Mouse (Mus musculus): ENCODE results near the gene Ccn2. TPM values are rescaled to one million over a fixed set of nuclear protein-coding genes. Genes with fewer than 3 reads are reported as not detected.
A peak's percentile ranks its signal among the peaks of the same experiment; 100 is the strongest.

Ccn2 gene
- polyA plus RNA-seq, 1 experiment: 32.8 TPM

- no peak overlapping the region for H3K4me3 ChIP-seq (ENCODE audit: control insufficient read depth, low read depth, low read length)
- no peaks in the 10 kb centered on the region for H3K36me3 ChIP-seq (ENCODE audit: control insufficient read depth, insufficient read depth, low read length)
- no peaks in the 10 kb centered on the region for H3K27me3 ChIP-seq (ENCODE audit: control insufficient read depth, insufficient read depth, low read length)
- no peaks in the 10 kb centered on the region for H3K4me1 ChIP-seq (ENCODE audit: control insufficient read depth, insufficient read depth, low read length)
- TF ChIP-seq CTCF (IDR thresholded peaks at IDR 0.05; ENCODE audit: control insufficient read depth, insufficient read depth, insufficient replicate concordance, low read depth, low read length) (no peak), POLR2A (IDR thresholded peaks at IDR 0.05; ENCODE audit: control insufficient read depth, low read depth, low read length) (no peak)
- H3K27ac ChIP-seq (ENCODE audit: control insufficient read depth, insufficient read depth, low read depth, low read length): no peak overlapping the region
Measured at GRCm38 (mm10) chr10:24573484-24573883, 21.8 kb upstream of the Ccn2 start.

GRCm38 (mm10) chr10:24581076-24581475 lies 14.2 kb upstream of the Ccn2 start:
- Histone ChIP-seq H3K4me1 (ENCODE audit: control insufficient read depth, insufficient read depth, low read length) (no peaks in the 10 kb centered on the region), H3K36me3 (ENCODE audit: control insufficient read depth, insufficient read depth, low read length) (no peaks in the 10 kb centered on the region), H3K4me3 (ENCODE audit: control insufficient read depth, low read depth, low read length) (no peak overlapping the region)

GRCm38 (mm10) chr10:24588824-24589223 lies 6.4 kb upstream of the Ccn2 start:
- H3K27me3 ChIP-seq (ENCODE audit: control insufficient read depth, insufficient read depth, low read length): no peaks in the 10 kb centered on the region
- H3K27ac ChIP-seq (ENCODE audit: control insufficient read depth, insufficient read depth, low read depth, low read length): no peak overlapping the region
- no peak overlapping the region for H3K4me3 ChIP-seq (ENCODE audit: control insufficient read depth, low read depth, low read length)
- no peaks in the 10 kb centered on the region for H3K4me1 ChIP-seq (ENCODE audit: control insufficient read depth, insufficient read depth, low read length)
- TF ChIP-seq CTCF (IDR thresholded peaks at IDR 0.05; ENCODE audit: control insufficient read depth, insufficient read depth, insufficient replicate concordance, low read depth, low read length): no peak
- no peak for TF ChIP-seq POLR2A (IDR thresholded peaks at IDR 0.05; ENCODE audit: control insufficient read depth, low read depth, low read length)
- H3K36me3 ChIP-seq (ENCODE audit: control insufficient read depth, insufficient read depth, low read length): no peaks in the 10 kb centered on the region

More at GRCm38 (mm10) chr10:24581076-24581475, 14.2 kb upstream of the Ccn2 start:
- Histone ChIP-seq H3K27ac (ENCODE audit: control insufficient read depth, insufficient read depth, low read depth, low read length) (no peak overlapping the region), H3K27me3 (ENCODE audit: control insufficient read depth, insufficient read depth, low read length) (no peaks in the 10 kb centered on the region)
- TF ChIP-seq POLR2A (IDR thresholded peaks at IDR 0.05; ENCODE audit: control insufficient read depth, low read depth, low read length): no peak
- no peak for TF ChIP-seq CTCF (IDR thresholded peaks at IDR 0.05; ENCODE audit: control insufficient read depth, insufficient read depth, insufficient replicate concordance, low read depth, low read length)

- H3K4me3 ChIP-seq (ENCODE audit: control insufficient read depth, low read depth, low read length): no peak overlapping the region
- H3K36me3 ChIP-seq (ENCODE audit: control insufficient read depth, insufficient read depth, low read length): no peaks in the 10 kb centered on the region
- TF ChIP-seq POLR2A (IDR thresholded peaks at IDR 0.05; ENCODE audit: control insufficient read depth, low read depth, low read length) (no peak), CTCF (IDR thresholded peaks at IDR 0.05; ENCODE audit: control insufficient read depth, insufficient read depth, insufficient replicate concordance, low read depth, low read length) (no peak)
- no peaks in the 10 kb centered on the region for H3K27me3 ChIP-seq (ENCODE audit: control insufficient read depth, insufficient read depth, low read length)
- H3K4me1 ChIP-seq (ENCODE audit: control insufficient read depth, insufficient read depth, low read length): no peaks in the 10 kb centered on the region
- no peak overlapping the region for H3K27ac ChIP-seq (ENCODE audit: control insufficient read depth, insufficient read depth, low read depth, low read length)
Measured at GRCm38 (mm10) chr10:24589238-24589637, 6.0 kb upstream of the Ccn2 start.

- H3K4me3 ChIP-seq (ENCODE audit: control insufficient read depth, low read depth, low read length): no peak overlapping the region
- H3K4me1 ChIP-seq (ENCODE audit: control insufficient read depth, insufficient read depth, low read length): no peaks in the 10 kb centered on the region; the same call in 1 of the 2 replicates
- no peak overlapping the region for H3K27ac ChIP-seq (ENCODE audit: control insufficient read depth, insufficient read depth, low read depth, low read length)
- no peaks in the 10 kb centered on the region for H3K27me3 ChIP-seq (ENCODE audit: control insufficient read depth, insufficient read depth, low read length)
- TF ChIP-seq CTCF (IDR thresholded peaks at IDR 0.05; ENCODE audit: control insufficient read depth, insufficient read depth, insufficient replicate concordance, low read depth, low read length) (no peak), POLR2A (IDR thresholded peaks at IDR 0.05; ENCODE audit: control insufficient read depth, low read depth, low read length) (no peak)
- H3K36me3 ChIP-seq (ENCODE audit: control insufficient read depth, insufficient read depth, low read length): no peaks in the 10 kb centered on the region
Measured at GRCm38 (mm10) chr10:24590546-24590945, 4.7 kb upstream of the Ccn2 start.

GRCm38 (mm10) chr10:24591136-24591535 lies 4.1 kb upstream of the Ccn2 start:
- H3K36me3 ChIP-seq (ENCODE audit: control insufficient read depth, insufficient read depth, low read length): no peaks in the 10 kb centered on the region
- H3K27me3 ChIP-seq (ENCODE audit: control insufficient read depth, insufficient read depth, low read length): no peaks in the 10 kb centered on the region
- H3K4me1 ChIP-seq (ENCODE audit: control insufficient read depth, insufficient read depth, low read length): no peaks in the 10 kb centered on the region; the same call in 1 of the 2 replicates
- no peak overlapping the region for H3K27ac ChIP-seq (ENCODE audit: control insufficient read depth, insufficient read depth, low read depth, low read length)
- TF ChIP-seq CTCF (IDR thresholded peaks at IDR 0.05; ENCODE audit: control insufficient read depth, insufficient read depth, insufficient replicate concordance, low read depth, low read length) (peak; percentile 65; the same call in 1 of the 2 replicates), POLR2A (IDR thresholded peaks at IDR 0.05; ENCODE audit: control insufficient read depth, low read depth, low read length) (no peak)
- H3K4me3 ChIP-seq (ENCODE audit: control insufficient read depth, low read depth, low read length): no peak overlapping the region

- H3K4me1 ChIP-seq (ENCODE audit: control insufficient read depth, insufficient read depth, low read length): no peaks in the 10 kb centered on the region; the same call in 1 of the 2 replicates
Measured at GRCm38 (mm10) chr10:24591741-24592140, 3.5 kb upstream of the Ccn2 start.

GRCm38 (mm10) chr10:24592318-24592717 lies 2.9 kb upstream of the Ccn2 start:
- Histone ChIP-seq H3K4me3 (ENCODE audit: control insufficient read depth, low read depth, low read length) (no peak overlapping the region), H3K4me1 (ENCODE audit: control insufficient read depth, insufficient read depth, low read length) (no peaks in the 10 kb centered on the region; the same call in 1 of the 2 replicates), H3K27me3 (ENCODE audit: control insufficient read depth, insufficient read depth, low read length) (no peaks in the 10 kb centered on the region), H3K36me3 (ENCODE audit: control insufficient read depth, insufficient read depth, low read length) (no peaks in the 10 kb centered on the region), H3K27ac (ENCODE audit: control insufficient read depth, insufficient read depth, low read depth, low read length) (no peak overlapping the region)
- TF ChIP-seq POLR2A (IDR thresholded peaks at IDR 0.05; ENCODE audit: control insufficient read depth, low read depth, low read length): no peak
- TF ChIP-seq CTCF (IDR thresholded peaks at IDR 0.05; ENCODE audit: control insufficient read depth, insufficient read depth, insufficient replicate concordance, low read depth, low read length): no peak

More at GRCm38 (mm10) chr10:24591741-24592140, 3.5 kb upstream of the Ccn2 start:
- no peak for TF ChIP-seq POLR2A (IDR thresholded peaks at IDR 0.05; ENCODE audit: control insufficient read depth, low read depth, low read length)
- TF ChIP-seq CTCF (IDR thresholded peaks at IDR 0.05; ENCODE audit: control insufficient read depth, insufficient read depth, insufficient replicate concordance, low read depth, low read length): no peak
- Histone ChIP-seq H3K4me3 (ENCODE audit: control insufficient read depth, low read depth, low read length) (no peak overlapping the region), H3K27ac (ENCODE audit: control insufficient read depth, insufficient read depth, low read depth, low read length) (no peak overlapping the region), H3K27me3 (ENCODE audit: control insufficient read depth, insufficient read depth, low read length) (no peaks in the 10 kb centered on the region), H3K36me3 (ENCODE audit: control insufficient read depth, insufficient read depth, low read length) (no peaks in the 10 kb centered on the region)
